Mouse (Mus musculus): ENCODE measurements at regions not wholly inside any gene's neighbourhood (a gene's known extent, or its start where the extent isn't known, plus 50 kb on each side); places are given as distances from the start of the nearest gene placed in this dataset.

- DNase-seq (ENCODE audit: low read depth, low spot score), result no peak
Observed at GRCm38 (mm10) chr15:88035486-88035885, 491.4 kb downstream of the Fam19a5 start.

DNA sequence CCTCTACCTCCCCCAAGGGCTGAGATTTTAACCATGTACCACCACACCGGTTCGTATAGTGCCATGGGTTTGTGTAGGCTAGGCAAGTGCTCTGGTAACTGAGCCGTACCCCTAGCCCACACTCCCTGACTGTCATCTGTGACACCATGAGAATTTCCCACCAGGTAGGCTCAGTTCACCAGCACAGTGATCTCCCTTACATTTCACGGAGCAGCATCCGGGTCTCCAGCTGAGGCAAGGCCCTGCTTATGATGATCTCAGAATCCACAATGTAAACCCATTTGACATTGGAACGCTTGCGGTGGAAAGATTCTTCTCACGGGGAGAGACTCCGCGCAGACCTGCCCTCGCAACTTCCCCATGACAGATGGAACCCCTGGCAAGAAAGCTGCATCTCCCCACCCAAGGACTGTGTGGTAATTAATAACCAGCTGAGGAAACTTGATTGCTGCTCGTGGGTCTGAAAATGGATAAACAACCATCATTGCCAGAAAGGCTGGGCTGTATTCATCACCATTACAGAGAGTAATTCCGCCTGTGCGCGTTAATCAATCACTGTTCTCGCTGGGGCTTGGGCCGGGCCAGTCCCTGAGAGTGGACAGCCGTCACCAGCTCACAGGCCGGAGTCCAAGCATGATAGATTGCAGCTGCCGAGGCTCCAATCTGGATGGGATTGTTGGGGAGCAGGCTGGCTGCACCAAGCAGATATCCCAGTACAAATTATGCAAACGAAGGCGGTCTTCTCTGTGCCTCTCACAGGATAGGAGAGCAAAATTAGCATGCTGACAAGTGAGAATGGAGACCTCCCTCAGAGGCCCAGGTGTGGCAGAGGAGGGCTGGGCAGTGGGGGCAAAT, 492.3 kb downstream of the Fam19a5 start:
- no peak for DNase-seq (ENCODE audit: low read depth, low spot score)

DNA sequence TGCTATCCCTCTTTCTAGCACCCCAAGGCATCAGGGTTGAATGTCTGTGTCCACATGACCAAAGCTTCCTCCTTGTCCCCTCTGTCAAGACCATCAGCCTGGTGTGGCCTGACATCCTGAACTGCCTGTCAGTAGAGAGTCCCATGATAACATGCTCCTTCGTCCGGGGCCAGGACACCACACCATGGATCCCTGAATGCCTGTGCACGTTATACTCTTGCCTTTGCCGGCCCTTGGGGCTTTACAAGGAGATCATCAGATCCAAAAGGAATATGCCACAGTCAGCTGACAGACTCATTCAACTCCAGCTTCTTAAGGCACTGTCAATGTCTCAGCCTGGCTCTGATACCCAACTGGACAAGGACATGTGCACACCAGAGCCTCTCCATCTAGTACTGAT, 493.5 kb downstream of the Fam19a5 start:
- no peak for DNase-seq (ENCODE audit: low read depth, low spot score)

- no peak for DNase-seq (ENCODE audit: low read depth, low spot score)
Observed at GRCm38 (mm10) chr15:88042821-88043220, 498.7 kb downstream of the Fam19a5 start.

DNA sequence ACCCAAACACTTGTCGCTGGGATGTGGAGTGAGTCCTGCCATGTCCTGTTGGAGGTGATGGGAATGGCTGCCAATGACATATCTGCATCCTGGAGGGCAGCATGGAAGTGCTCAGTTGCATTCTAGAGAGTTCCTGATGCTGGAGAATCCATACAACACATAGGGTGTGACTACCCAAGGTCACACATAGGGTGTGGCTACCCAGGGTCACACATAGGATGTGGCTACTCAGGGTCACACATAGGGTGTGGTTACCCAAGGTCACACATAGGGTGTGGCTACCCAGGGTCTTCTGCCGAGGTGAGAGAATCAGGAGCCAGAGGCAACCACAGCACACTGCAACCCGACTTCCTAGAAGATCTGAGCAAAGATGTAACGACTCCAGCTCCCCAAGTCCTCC, 514.0 kb downstream of the Fam19a5 start:
- DNase-seq (ENCODE audit: low read depth, low spot score), result no peak

DNA sequence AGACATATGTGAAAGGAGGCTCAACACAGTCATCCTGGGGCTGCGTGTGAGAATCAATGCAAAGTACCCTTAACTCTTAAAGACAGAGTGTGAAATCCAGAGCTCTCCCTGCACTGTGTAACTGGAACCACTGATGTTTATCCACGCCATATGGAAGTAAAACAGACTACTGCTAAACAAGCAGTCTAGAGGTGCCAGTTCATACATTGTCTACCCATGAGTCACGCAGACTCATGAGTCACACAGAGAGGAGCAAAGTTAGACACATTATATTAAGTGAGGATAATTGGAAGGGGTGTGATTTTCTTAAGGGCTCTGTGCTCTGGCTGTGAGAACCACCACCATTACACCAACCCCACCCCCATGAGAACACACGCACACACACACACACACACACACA, 516.8 kb downstream of the Fam19a5 start:
- DNase-seq (ENCODE audit: low read depth, low spot score), result no peak

- no peak for DNase-seq (ENCODE audit: low read depth, low spot score)
Observed at GRCm38 (mm10) chr15:88063041-88063440, 518.9 kb downstream of the Fam19a5 start.

DNA sequence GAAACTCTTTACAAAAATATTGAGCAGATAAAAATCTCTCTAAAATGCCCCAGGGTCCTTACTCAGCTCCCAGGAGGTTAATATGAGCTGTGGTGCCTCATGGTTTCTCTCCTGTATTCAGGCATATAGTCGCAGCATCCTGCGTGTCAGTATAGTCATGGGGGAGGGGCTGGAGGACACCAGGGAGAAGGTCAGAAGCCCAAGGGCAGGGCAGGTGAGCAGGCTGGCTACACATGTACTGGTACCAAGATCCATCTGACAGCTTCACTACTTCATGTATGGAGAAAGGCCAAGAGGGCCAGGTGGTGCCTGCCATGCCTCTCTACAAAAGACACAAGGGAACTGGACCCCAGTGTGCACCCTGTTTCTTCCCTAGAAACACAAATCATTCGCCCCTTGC, 524.4 kb downstream of the Fam19a5 start:
- DNase-seq (ENCODE audit: low read depth, low spot score), result no peak

DNA sequence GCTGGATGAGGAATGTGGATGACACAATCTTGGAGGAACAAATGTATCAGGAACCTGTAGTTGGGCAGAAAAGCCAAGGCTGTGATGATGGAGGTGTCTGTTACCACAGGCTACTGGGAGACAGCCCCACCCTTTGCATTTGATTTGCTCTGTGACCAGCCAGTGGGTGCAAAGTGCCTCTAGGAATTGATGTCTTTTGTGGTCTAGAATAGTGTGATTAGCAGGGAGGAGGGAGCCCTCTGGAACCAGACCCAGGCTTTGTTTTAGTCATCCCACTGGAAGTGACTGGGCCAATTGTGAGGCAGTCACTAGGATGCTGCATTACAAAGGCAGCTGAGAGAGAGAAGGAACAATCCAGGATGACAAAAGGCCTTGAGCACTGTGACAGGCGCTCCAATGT, 527.4 kb upstream of the Zdhhc25 start:
- DNase-seq (ENCODE audit: low read depth, low spot score), result no peak

- no peak for DNase-seq (ENCODE audit: low read depth, low spot score)
Observed at GRCm38 (mm10) chr15:88083911-88084310, 516.2 kb upstream of the Zdhhc25 start.

- no peak for DNase-seq (ENCODE audit: low read depth, low spot score)
Observed at GRCm38 (mm10) chr15:88085631-88086030, 514.5 kb upstream of the Zdhhc25 start.

- no peak for DNase-seq (ENCODE audit: low read depth, low spot score)
Observed at GRCm38 (mm10) chr15:88089486-88089885, 510.6 kb upstream of the Zdhhc25 start.

- DNase-seq (ENCODE audit: low read depth, low spot score), result no peak
Observed at GRCm38 (mm10) chr15:88091390-88091789, 508.7 kb upstream of the Zdhhc25 start.

DNA sequence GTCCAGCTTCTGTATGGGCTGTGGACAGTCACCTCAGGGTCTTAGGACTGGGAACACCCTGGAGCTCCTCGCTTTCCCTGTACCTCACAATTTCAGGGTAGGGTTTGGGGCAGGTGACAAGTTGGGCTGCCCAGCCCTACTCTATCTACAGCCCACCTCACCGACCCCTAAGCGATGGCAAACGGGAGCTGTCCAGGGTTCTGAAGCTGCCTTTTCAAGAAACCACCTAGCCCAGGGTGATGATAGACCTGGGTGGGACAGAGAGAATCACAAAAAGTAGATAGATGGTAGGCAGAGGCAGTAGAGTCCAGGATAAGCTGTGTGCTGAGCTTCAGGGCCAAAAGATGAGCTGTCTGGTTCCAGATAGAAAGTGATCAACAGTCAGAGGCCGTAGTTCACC, 479.7 kb upstream of the Zdhhc25 start:
- no peak for DNase-seq (ENCODE audit: low read depth, low spot score)

GRCm38 (mm10) chr15:88123907-88124523, 476.1 kb upstream of the Zdhhc25 start:
- no peak for DNase-seq (ENCODE audit: low read depth, low spot score)

DNA sequence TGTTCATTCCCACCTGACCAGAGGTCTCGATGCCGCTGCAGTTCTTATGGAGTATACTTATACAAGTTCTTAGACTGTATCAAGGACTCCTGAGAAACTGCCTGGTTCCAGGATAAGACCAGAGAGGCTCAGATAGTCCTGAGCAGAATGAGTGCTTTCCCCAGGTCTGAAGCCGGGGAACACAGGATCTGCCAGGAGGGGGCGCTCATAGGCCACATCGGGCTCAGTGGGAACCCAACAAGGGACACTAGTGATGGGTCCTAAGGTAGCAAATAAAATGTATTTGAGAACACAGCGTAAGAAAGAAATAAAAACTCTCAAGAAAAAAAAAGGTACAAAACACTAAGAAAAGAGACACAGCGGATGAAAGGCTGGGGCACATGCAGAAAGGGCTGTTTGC, 454.0 kb upstream of the Zdhhc25 start:
- peak; percentile 40 for DNase-seq (ENCODE audit: low read depth, low spot score)

DNA sequence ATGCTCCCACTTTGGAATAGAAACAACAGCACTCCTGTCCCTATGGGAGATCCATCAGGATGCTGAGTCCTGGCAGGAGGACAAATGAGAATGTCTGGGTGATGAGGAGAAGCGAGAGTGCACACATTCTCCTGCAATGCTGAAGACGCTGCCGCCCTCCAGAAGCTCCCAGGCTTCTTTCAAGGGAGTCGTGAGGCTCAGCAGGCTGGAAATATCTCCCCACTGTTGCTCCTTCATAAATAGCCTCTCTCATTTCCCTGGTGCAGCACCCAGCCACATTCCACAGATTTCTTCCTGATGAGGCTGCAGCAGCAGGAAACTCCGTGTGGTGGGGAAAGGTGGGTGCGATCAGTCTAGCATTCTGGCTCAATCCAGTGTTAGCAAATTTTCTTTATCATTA, 448.9 kb upstream of the Zdhhc25 start:
- DNase-seq (ENCODE audit: low read depth, low spot score), result no peak

DNA sequence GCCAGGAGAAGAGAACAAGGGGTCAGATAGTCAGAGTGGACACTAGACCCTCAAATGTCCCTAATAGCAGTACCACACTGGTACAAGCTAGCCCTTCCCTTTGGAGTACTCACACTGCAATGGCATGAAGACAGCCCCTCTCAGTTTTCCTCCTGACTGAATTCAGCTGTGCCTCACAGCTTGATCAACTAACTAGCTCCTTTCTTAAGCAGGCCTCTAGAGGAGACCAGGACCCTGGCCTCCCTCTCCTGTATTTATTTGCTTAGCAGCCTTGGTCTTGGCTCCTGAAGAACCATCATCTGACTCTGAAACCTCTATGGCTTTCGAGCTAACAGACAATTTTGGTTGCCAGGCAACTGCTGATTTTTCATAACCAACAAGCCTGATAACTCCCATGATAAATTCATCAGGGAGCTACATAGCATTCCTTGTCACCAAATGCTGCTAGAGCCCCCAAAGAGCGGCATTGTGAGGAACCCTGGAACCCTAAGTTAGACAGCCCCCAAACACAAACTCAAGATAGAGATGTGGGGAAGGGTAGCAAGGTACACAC, 440.4 kb upstream of the Zdhhc25 start:
- DNase-seq (ENCODE audit: low read depth, low spot score), result no peak

DNA sequence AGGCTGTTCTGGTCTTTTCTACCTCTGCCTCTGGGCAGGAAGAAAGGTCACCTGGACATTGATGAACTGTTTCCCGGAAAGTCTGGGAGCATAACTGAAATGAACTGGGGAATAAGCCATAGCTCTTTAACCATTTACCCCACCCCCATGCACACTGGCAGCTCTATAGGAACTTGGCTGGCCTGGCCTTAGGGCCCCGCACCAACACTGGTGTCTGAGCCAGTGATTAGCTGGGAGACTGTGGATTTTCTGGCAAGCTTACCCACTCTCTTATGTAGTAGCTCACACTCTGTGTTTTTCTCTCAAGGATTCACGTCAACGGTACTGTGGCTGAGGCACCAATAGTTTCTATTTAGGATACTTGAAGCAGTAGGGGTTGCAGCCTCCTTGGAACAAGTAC, 439.8 kb upstream of the Zdhhc25 start:
- no peak for DNase-seq (ENCODE audit: low read depth, low spot score)

- DNase-seq (ENCODE audit: low read depth, low spot score), result peak; percentile 20
Observed at GRCm38 (mm10) chr15:88163438-88163837, 436.7 kb upstream of the Zdhhc25 start.

DNA sequence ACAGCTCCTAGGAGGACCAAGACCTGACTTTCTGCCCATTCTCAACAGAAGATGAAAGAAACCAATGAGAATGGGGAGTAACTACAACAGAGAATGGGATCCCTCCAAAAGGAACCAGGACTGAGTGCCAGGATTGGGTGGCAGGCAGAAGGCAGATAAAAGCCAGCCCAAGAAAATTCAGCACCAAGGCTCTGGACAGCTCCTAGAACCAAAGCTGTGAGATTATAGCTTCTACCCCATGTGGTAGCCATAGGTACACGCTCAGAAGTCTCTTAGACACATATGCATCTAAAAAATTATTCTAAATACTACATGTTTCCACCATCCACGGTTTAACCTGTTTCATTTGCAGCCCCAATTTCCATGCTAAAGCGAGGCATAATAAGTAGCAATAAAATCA, 425.8 kb upstream of the Zdhhc25 start:
- DNase-seq (ENCODE audit: low read depth, low spot score), result no peak

GRCm38 (mm10) chr15:88175991-88176390, 424.1 kb upstream of the Zdhhc25 start:
- DNase-seq (ENCODE audit: low read depth, low spot score), result no peak

DNA sequence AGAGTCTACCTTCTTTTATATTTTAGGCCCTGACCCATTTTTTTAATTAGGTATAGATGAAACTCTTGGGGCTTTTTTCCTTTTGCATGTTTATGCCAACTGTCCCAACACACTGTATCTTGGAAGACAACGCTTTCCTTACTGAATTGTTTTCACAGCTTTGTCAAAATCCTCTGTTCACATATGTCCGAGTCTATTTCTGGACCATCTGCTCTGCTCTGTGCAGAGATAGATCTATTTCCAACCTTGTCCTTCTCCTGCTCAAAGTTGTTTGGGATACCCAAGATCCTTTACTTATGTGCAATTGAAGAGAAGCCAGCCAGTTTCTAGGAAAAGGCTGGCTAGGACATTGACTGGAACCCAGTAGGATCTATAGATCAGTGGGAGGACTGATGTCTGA, 403.6 kb upstream of the Zdhhc25 start:
- no peak for DNase-seq (ENCODE audit: low read depth, low spot score)

Data from retina, postnatal 7 days (tissue).